Mouse (Mus musculus) embryonic facial prominence, embryonic 10.5 days (tissue): Measurements from ENCODE around the gene Lrfn2. TPM values are rescaled to one million over a fixed set of nuclear protein-coding genes. Genes with fewer than 3 reads are reported as not detected.

Experiments used
- DNase-seq: peaks from one replicate; pipeline ENCODE4 v3.0.0-alpha.2; 2017; ENCODE audit warnings: low spot score
- H3K27ac ChIP-seq: fragments of 300-500 bp; sonication (generic); replicated peaks from 2 replicates; pipeline ENCODE4 v1.5.1; 2016; ENCODE audit warnings: mild to moderate bottlenecking
- H3K27me3 ChIP-seq: fragments of 300-500 bp; sonication (generic); replicated peaks from 2 replicates; pipeline ENCODE4 v1.6.1; 2016; ENCODE audit warnings: low read depth, mild to moderate bottlenecking; ENCODE audit not compliant: poor library complexity, severe bottlenecking
- H3K36me3 ChIP-seq: fragments of 300-500 bp; sonication (generic); replicated peaks from 2 replicates; pipeline ENCODE4 v1.6.1; 2016; ENCODE audit warnings: mild to moderate bottlenecking, moderate library complexity
- H3K4me1 ChIP-seq: fragments of 300-500 bp; sonication (generic); 2 replicates; pipeline ENCODE4 v1.6.1; 2016
- H3K4me3 ChIP-seq: fragments of 300-500 bp; sonication (generic); 2 replicates; pipeline ENCODE4 v1.5.1; 2016; ENCODE audit warnings: mild to moderate bottlenecking, moderate library complexity
- H3K9me3 ChIP-seq: fragments of 300-500 bp; sonication (generic); 2 replicates; pipeline ENCODE4 v1.6.1; 2016; ENCODE audit warnings: mild to moderate bottlenecking
- WGBS: fragments of 180-500 bp; shearing (Covaris S2); methylation state at CpG from one replicate; pipeline ENCODE4 v1.1.7; 2016; 5-methylcytosine and 5-hydroxymethylcytosine counted together
- polyA plus RNA-seq: library from polyadenylated mRNA; unstranded; fragments of >200 nt; fragmentation: Nextera tagmentation; extraction: Ambion mirVana; gene quantifications from 2 replicates; pipeline ENCODE4 v1.2.1, GENCODE M21; 2016

The Lrfn2 gene
- polyA plus RNA-seq, 1 experiment from 2014 or later, result 0.19 TPM

GRCm38 (mm10) chr17:49063789-49064188, 131.6 kb downstream of the Lrfn2 start:
- DNase-seq, result no peak
- Histone ChIP-seq H3K27ac (no peak overlapping the region), H3K4me3 (no peak overlapping the region), H3K27me3 (no peaks in the 10 kb centered on the region), H3K4me1 (peaks cover 18% of the 10 kb centered on the region), H3K36me3 (no peaks in the 10 kb centered on the region), H3K9me3 (no peaks in the 10 kb centered on the region)
- WGBS, result 39% methylated on average over 3 of the region's 3 CpGs

- Histone ChIP-seq H3K36me3 (no peaks in the 10 kb centered on the region), H3K9me3 (no peaks in the 10 kb centered on the region), H3K27me3 (no peaks in the 10 kb centered on the region), H3K27ac (no peak overlapping the region), H3K4me3 (no peak overlapping the region), H3K4me1 (peaks cover 18% of the 10 kb centered on the region)
- no peak for DNase-seq
- WGBS, result 90% methylated on average over 8 of the region's 8 CpGs
Measured at GRCm38 (mm10) chr17:49064526-49064925, 132.3 kb downstream of the Lrfn2 start.

GRCm38 (mm10) chr17:49065050-49065449, 132.9 kb downstream of the Lrfn2 start:
- WGBS, result 78% methylated on average over 3 of the region's 3 CpGs
- Histone ChIP-seq H3K27ac (no peak overlapping the region; the same call in 1 of the 2 replicates), H3K9me3 (no peaks in the 10 kb centered on the region), H3K36me3 (no peaks in the 10 kb centered on the region), H3K27me3 (no peaks in the 10 kb centered on the region), H3K4me3 (no peak overlapping the region), H3K4me1 (peaks cover 18% of the 10 kb centered on the region)
- DNase-seq, result no peak

- Histone ChIP-seq H3K4me1 (peaks cover 18% of the 10 kb centered on the region), H3K4me3 (no peak overlapping the region), H3K36me3 (no peaks in the 10 kb centered on the region), H3K27ac (no peak overlapping the region), H3K9me3 (no peaks in the 10 kb centered on the region), H3K27me3 (no peaks in the 10 kb centered on the region)
- DNase-seq, result no peak
- 63% methylated on average over 6 of the region's 6 CpGs for WGBS
Measured at GRCm38 (mm10) chr17:49066748-49067147, 134.6 kb downstream of the Lrfn2 start.

- DNase-seq, result no peak
- H3K9me3 ChIP-seq, result no peaks in the 10 kb centered on the region
- 35% methylated on average over 2 of the region's 2 CpGs for WGBS
- no peak overlapping the region for H3K27ac ChIP-seq
- peaks cover 11% of the 10 kb centered on the region for H3K4me1 ChIP-seq
- no peak overlapping the region for H3K4me3 ChIP-seq
- no peaks in the 10 kb centered on the region for H3K36me3 ChIP-seq
- H3K27me3 ChIP-seq, result no peaks in the 10 kb centered on the region
Measured at GRCm38 (mm10) chr17:49078168-49078567, 146.0 kb downstream of the Lrfn2 start.

GRCm38 (mm10) chr17:49079647-49080046, 147.5 kb downstream of the Lrfn2 start:
- 69% methylated on average over 2 of the region's 2 CpGs for WGBS
- Histone ChIP-seq H3K27me3 (no peaks in the 10 kb centered on the region), H3K36me3 (no peaks in the 10 kb centered on the region), H3K27ac (no peak overlapping the region), H3K4me3 (no peak overlapping the region), H3K9me3 (no peaks in the 10 kb centered on the region), H3K4me1 (peaks cover 11% of the 10 kb centered on the region)
- no peak for DNase-seq

- Histone ChIP-seq H3K4me1 (no peaks in the 10 kb centered on the region), H3K9me3 (no peaks in the 10 kb centered on the region), H3K36me3 (no peaks in the 10 kb centered on the region), H3K27me3 (no peaks in the 10 kb centered on the region), H3K27ac (no peak overlapping the region), H3K4me3 (no peak overlapping the region)
- no peak for DNase-seq
- 89% methylated on average over 9 of the region's 9 CpGs for WGBS
Measured at GRCm38 (mm10) chr17:49083594-49084380, 151.6 kb downstream of the Lrfn2 start.

- 94% methylated on average over 4 of the region's 4 CpGs for WGBS
- Histone ChIP-seq H3K27ac (no peak overlapping the region), H3K4me1 (no peaks in the 10 kb centered on the region), H3K4me3 (no peak overlapping the region), H3K27me3 (no peaks in the 10 kb centered on the region), H3K9me3 (no peaks in the 10 kb centered on the region), H3K36me3 (no peaks in the 10 kb centered on the region)
- DNase-seq, result no peak
Measured at GRCm38 (mm10) chr17:49085111-49085510, 152.9 kb downstream of the Lrfn2 start.

- Histone ChIP-seq H3K4me1 (0 out of 2 replicates have a peak, but pooled peaks cover 3% of the 10 kb centered on the region), H3K27ac (no peak overlapping the region), H3K27me3 (no peaks in the 10 kb centered on the region), H3K4me3 (no peak overlapping the region), H3K9me3 (no peaks in the 10 kb centered on the region), H3K36me3 (no peaks in the 10 kb centered on the region)
- WGBS, result 80% methylated on average over 16 of the region's 16 CpGs
- no peak for DNase-seq
Measured at GRCm38 (mm10) chr17:49096781-49097544, 164.8 kb downstream of the Lrfn2 start.

GRCm38 (mm10) chr17:49111399-49111798, 179.2 kb downstream of the Lrfn2 start:
- no peak overlapping the region for H3K27ac ChIP-seq
- H3K4me3 ChIP-seq, result no peak overlapping the region
- WGBS, result 87% methylated on average over 3 of the region's 3 CpGs
- H3K36me3 ChIP-seq, result no peaks in the 10 kb centered on the region
- DNase-seq, result no peak
- no peaks in the 10 kb centered on the region for H3K27me3 ChIP-seq
- no peaks in the 10 kb centered on the region for H3K4me1 ChIP-seq
- H3K9me3 ChIP-seq, result no peaks in the 10 kb centered on the region

GRCm38 (mm10) chr17:49111911-49112310, 179.7 kb downstream of the Lrfn2 start:
- WGBS, result 82% methylated on average over 2 of the region's 2 CpGs
- DNase-seq, result no peak
- no peaks in the 10 kb centered on the region for H3K27me3 ChIP-seq
- H3K9me3 ChIP-seq, result no peaks in the 10 kb centered on the region
- no peak overlapping the region for H3K27ac ChIP-seq
- no peaks in the 10 kb centered on the region for H3K4me1 ChIP-seq
- H3K36me3 ChIP-seq, result no peaks in the 10 kb centered on the region
- H3K4me3 ChIP-seq, result no peak overlapping the region

- Histone ChIP-seq H3K9me3 (no peaks in the 10 kb centered on the region), H3K4me3 (no peak overlapping the region), H3K27me3 (no peaks in the 10 kb centered on the region), H3K36me3 (no peaks in the 10 kb centered on the region), H3K4me1 (no peaks in the 10 kb centered on the region), H3K27ac (no peak overlapping the region)
- WGBS, result 62% methylated on average over 3 of the region's 3 CpGs
- no peak for DNase-seq
Measured at GRCm38 (mm10) chr17:49113336-49113735, 181.2 kb downstream of the Lrfn2 start.

- no peaks in the 10 kb centered on the region for H3K36me3 ChIP-seq
- 92% methylated on average over 1 of the region's 1 CpGs for WGBS
- DNase-seq, result no peak
Measured at GRCm38 (mm10) chr17:49124166-49124565, 192.0 kb downstream of the Lrfn2 start.

More at GRCm38 (mm10) chr17:49124166-49124565, 192.0 kb downstream of the Lrfn2 start:
- Histone ChIP-seq H3K27me3 (no peaks in the 10 kb centered on the region), H3K4me1 (no peaks in the 10 kb centered on the region), H3K4me3 (no peak overlapping the region), H3K27ac (no peak overlapping the region), H3K9me3 (no peaks in the 10 kb centered on the region)
